Mouse (Mus musculus) forebrain, embryonic 14.5 days (tissue): Measurements from ENCODE around the gene Casp8ap2. TPM values are rescaled to one million over a fixed set of nuclear protein-coding genes. Genes with fewer than 3 reads are reported as not detected.

Source experiments
- ATAC-seq: fragments of 200-750 bp; cut with Nextera tagmentation; 2 replicates; pipeline ENCODE4 v1.8.0; 2017; ENCODE audit warnings: mild to moderate bottlenecking, moderate library complexity
- DNase-seq: peaks from one replicate; pipeline ENCODE4 v3.0.0-alpha.2; 2015; ENCODE audit warnings: low spot score
- H3K27ac ChIP-seq: fragments of 300-500 bp; sonication (generic); 2 replicates; pipeline ENCODE4 v1.5.1; 2014; ENCODE audit warnings: low read depth, mild to moderate bottlenecking, control low read depth, low read length, moderate library complexity
- H3K27me3 ChIP-seq: fragments of 300-500 bp; sonication (generic); replicated peaks from 2 replicates; pipeline ENCODE4 v1.6.1; 2014; ENCODE audit warnings: low read length, control low read depth, mixed read lengths; ENCODE audit not compliant: control insufficient read depth, insufficient read depth
- H3K36me3 ChIP-seq: fragments of 300-500 bp; sonication (generic); 2 replicates; pipeline ENCODE4 v1.6.1; 2014; ENCODE audit warnings: low read length, control low read depth; ENCODE audit not compliant: control insufficient read depth, insufficient read depth
- H3K4me1 ChIP-seq: fragments of 300-500 bp; sonication (generic); 2 replicates; pipeline ENCODE4 v1.6.1; 2014; ENCODE audit warnings: antibody characterized with exemption, low read length, control low read depth; ENCODE audit not compliant: control insufficient read depth, insufficient read depth
- H3K4me2 ChIP-seq: fragments of 300-500 bp; sonication (generic); 2 replicates; pipeline ENCODE4 v1.6.1; 2014; ENCODE audit warnings: mild to moderate bottlenecking, control low read depth, low read length
- H3K4me3 ChIP-seq: fragments of 300-500 bp; sonication (generic); 2 replicates; pipeline ENCODE4 v1.5.1; 2014; ENCODE audit warnings: low read depth, low read length, control low read depth
- H3K9ac ChIP-seq: fragments of 300-500 bp; sonication (generic); 2 replicates; pipeline ENCODE4 v1.6.1; 2014; ENCODE audit warnings: mild to moderate bottlenecking, low read length, control low read depth, moderate library complexity
- H3K9me3 ChIP-seq: fragments of 300-500 bp; sonication (generic); replicated peaks from 2 replicates; pipeline ENCODE4 v1.6.1; 2016; ENCODE audit warnings: low read length, control low read depth, mixed read lengths; ENCODE audit not compliant: control insufficient read depth
- WGBS: fragments of 180-500 bp; shearing (Covaris S2); extraction: QIAGEN DNeasy Blood & Tissue Kit; methylation state at CpG from one replicate; pipeline ENCODE4 v1.1.7; 2014; 5-methylcytosine and 5-hydroxymethylcytosine counted together
- polyA plus RNA-seq: library from polyadenylated mRNA; unstranded; fragments of >200 nt; fragmentation: Nextera tagmentation; extraction: Ambion mirVana; gene quantifications from 2 replicates; pipeline ENCODE4 v1.2.1, GENCODE M21; 2014

Casp8ap2 gene
- polyA plus RNA-seq, 1 experiment from 2014 or later = 48.9 TPM

- H3K4me1 ChIP-seq = no peaks in the 10 kb centered on the region
- no peaks in the 10 kb centered on the region for H3K9me3 ChIP-seq
- H3K27ac ChIP-seq = no peak overlapping the region
- DNase-seq (peak; percentile 14), ATAC-seq (no peak)
- no peak overlapping the region for H3K9ac ChIP-seq
- no peak overlapping the region for H3K4me2 ChIP-seq
- no peak overlapping the region for H3K4me3 ChIP-seq
- WGBS = 64% methylated on average over 4 of the region's 4 CpGs
- H3K36me3 ChIP-seq = peaks cover 63% of the 10 kb centered on the region
- no peaks in the 10 kb centered on the region for H3K27me3 ChIP-seq
These were observed 67.2 kb downstream of the Casp8ap2 start for GRCm38 (mm10) chr4:32682471-32682870.

GRCm38 (mm10) chr4:32683061-32683582, 67.9 kb downstream of the Casp8ap2 start:
- no peak overlapping the region for H3K27ac ChIP-seq
- H3K9ac ChIP-seq = no peak overlapping the region
- no peaks in the 10 kb centered on the region for H3K27me3 ChIP-seq
- H3K4me3 ChIP-seq = no peak overlapping the region
- no peak overlapping the region for H3K4me2 ChIP-seq
- peaks cover 62% of the 10 kb centered on the region for H3K36me3 ChIP-seq
- no peak for DNase-seq
- H3K9me3 ChIP-seq = no peaks in the 10 kb centered on the region
- no peak for ATAC-seq
- no peaks in the 10 kb centered on the region for H3K4me1 ChIP-seq
- 78% methylated on average over 6 of the region's 6 CpGs for WGBS

Other genes starting within 250 kb of the Casp8ap2 start
- gene Gja10, start 12.7 kb upstream of the Casp8ap2 start, polyA plus RNA-seq = not detected in 2 replicates
- 12.3 and 20.1 TPM in 2 replicates for gene Mdn1, start 41.7 kb downstream of the Casp8ap2 start, polyA plus RNA-seq
- gene Lyrm2, start 184.8 kb downstream of the Casp8ap2 start, polyA plus RNA-seq = 110 and 138 TPM in 2 replicates